Mouse (Mus musculus): ENCODE measurements around the gene Rcan2.

Gene Rcan2

GRCm38 (mm10) chr17:44020707-44021220 lies 219.6 kb downstream of the Rcan2 start:
- DNase-seq (ENCODE audit: low spot score) = no peak

- DNase-seq (ENCODE audit: low spot score) = no peak
Measured at GRCm38 (mm10) chr17:44023842-44024241, 222.7 kb downstream of the Rcan2 start.

- no peak for DNase-seq (ENCODE audit: low spot score)
Measured at GRCm38 (mm10) chr17:44025011-44025410, 223.9 kb downstream of the Rcan2 start.

DNA sequence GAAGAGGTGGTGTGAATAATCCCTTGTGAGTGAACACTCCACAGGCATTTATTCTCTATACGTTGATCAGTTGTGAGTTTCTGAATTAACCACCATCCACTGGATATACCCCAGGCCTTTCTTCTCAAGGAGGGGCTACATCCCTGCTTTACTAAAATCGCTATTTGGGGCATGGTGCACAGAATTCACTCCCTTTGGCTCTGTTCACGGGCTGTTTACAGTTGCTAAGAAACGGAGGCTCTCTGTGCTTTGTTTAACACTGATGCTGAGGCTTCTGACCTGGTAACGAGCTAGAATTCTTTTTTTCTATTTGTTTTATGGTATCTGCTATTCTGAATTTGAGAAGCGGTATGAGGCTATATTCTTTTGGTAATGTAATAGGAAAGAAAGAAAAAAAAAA lies 224.8 kb downstream of the Rcan2 start:
- DNase-seq (ENCODE audit: low spot score) = no peak

- DNase-seq (ENCODE audit: low spot score) = no peak
Measured at GRCm38 (mm10) chr17:44026378-44026777, 225.2 kb downstream of the Rcan2 start.

DNA sequence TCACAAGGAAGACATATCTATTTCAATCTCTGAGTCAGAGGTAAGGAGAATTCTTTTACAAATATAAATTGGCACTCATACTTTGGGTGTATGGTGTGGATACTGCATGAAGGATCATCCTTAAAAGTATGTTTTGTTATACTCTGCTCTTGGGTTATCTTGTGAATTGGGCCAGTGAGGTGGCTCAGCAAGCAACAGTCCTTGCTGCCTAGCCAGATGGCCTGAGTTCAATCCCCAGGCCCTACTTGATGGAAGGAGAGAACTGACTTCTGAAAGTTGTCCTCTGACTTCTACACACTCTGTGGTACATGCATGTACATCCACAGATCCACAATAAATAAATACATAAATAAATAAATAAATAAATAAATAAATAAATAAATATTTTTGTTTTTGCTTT lies 225.6 kb downstream of the Rcan2 start:
- no peak for DNase-seq (ENCODE audit: low spot score)

DNA sequence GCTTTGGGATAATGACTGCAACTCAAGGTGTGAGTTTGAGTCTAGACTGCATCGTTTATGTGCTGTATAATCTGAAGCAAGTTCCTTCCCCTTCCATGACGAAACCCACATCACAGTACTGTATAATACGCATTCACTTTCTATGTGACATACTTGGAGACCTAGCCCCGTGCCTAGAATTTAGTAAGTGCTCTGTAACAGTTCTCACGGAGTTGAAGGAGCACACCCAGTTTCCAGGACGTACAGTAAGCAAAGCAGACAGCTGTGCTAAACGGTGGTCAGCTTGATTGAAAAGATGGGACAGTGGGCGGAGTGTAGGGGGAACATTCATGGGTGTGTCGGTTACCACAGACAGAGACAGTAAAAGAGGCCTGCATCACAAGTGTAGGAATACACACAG lies 226.2 kb downstream of the Rcan2 start:
- no peak for DNase-seq (ENCODE audit: low spot score)

DNA sequence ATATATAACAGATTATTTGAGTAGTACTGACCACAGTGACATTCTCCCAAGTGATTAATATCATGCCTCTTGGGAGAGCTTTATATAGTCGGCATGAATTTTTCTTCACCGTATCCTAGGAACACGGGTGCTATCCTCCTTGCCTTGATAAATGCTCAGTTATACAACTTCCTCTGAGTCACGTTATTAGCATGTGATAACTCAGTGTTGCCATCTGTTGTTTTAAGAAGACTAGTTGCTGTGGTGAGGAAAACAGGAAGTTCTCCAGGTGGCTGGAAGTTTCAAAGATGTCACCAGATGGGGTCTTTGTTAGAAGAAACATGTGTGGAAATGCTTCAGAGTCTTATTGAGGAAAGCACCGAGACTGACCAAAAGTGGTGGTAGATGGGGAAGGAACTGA lies 228.5 kb downstream of the Rcan2 start:
- DNase-seq (ENCODE audit: low spot score) = no peak

GRCm38 (mm10) chr17:44030776-44031587 lies 229.8 kb downstream of the Rcan2 start:
- no peak for DNase-seq (ENCODE audit: low spot score)

GRCm38 (mm10) chr17:44035005-44035404 lies 233.9 kb downstream of the Rcan2 start:
- no peak for DNase-seq (ENCODE audit: low spot score)

DNA sequence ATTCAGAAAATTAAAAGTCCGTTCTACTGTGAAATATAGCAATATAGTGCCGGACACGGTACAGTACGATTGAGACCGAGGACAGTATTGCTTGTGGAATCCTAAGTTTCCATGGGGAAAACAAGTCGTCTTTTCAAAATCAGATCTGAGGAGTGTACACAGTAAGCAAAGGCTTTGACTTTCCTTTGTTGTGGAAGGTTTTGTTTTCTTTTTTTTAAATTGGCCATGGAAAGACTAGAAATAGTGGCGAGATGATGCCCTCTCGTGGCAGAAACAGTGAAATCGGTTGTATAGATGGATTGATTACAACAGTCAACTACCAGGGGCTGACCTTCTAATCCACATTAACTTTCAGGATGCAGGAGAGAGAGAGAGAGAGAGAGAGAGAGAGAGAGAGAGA lies 237.5 kb downstream of the Rcan2 start:
- DNase-seq (ENCODE audit: low spot score) = no peak

GRCm38 (mm10) chr17:44040449-44040848 lies 239.3 kb downstream of the Rcan2 start:
- DNase-seq (ENCODE audit: low spot score) = no peak

DNA sequence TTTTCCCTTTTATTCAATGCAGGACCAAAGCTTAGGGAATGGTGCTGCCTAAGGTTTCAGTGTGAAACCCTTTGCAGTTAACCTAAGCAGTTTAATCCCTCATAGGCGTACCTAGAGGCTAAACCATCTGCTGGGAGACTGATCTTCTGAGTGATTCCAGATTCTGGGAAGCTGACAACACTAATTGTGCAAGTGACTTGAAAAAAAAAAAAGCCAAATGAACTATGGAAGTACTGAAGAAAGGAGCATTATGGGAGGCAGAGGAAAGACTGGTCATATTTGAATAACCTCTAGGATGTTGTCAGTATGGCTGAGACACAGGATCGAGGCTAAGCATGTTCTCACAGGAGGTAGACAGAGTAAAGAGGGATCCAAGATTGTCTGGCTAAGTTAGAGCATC lies 241.2 kb downstream of the Rcan2 start:
- no peak for DNase-seq (ENCODE audit: low spot score)

GRCm38 (mm10) chr17:44042861-44043260 lies 241.7 kb downstream of the Rcan2 start:
- DNase-seq (ENCODE audit: low spot score) = no peak

DNA sequence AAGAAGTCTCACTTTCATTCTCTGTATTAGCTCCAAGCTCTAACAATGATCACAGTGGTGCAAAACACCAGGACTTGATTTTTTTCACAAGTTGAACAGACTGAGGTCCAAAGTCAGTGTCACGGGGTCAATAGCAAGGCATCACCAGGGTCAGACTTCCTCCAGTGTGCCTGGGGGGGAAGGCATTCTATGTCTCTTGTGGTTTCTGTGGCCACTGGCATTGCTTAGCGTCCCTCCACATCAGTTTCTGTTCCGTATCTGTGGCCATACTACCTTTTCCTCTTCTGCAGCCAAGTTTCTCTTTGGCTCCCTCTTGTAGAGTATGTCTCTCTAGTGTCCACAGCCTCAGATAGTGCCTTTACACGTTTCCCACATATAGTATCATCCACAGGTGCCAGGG lies 252.3 kb downstream of the Rcan2 start:
- no peak for DNase-seq (ENCODE audit: low spot score)

DNA sequence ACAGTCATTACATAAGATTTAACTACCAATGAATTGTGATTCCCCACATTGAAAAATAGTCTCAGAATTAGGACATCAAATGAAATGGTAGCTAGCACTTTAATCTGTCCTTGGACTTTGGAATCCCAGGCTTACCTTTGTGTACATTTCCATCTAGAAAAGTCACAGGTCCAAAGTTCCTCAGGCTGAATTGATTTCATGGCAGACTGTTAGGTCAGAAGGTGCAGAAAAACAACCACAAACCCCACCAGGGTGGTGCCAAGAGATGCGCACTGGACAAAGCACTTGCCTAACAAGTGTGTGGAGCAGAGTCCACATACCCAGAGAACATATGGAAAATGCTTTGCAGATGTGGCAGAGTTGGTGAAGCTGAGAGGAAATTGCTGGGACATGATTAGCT lies 256.0 kb downstream of the Rcan2 start:
- no peak for DNase-seq (ENCODE audit: low spot score)

DNA sequence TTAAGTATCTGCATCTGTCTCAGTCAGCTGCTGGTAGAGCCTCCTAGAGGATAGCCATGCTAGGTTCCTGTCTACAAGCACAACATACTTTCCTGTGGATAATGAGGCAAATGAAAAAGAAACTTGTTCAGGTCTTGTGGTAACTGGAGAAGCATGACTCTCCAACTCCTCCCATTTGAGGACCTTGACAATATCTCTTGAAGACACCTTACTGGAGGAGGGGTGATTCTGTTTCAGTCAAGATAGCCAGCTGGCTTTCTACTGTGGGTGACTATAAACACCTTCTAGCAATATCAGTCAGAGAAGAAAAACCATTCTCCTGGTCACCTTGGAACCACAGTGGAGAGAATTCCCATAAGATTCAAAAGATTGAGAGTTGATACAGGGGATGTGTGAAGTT lies 257.0 kb downstream of the Rcan2 start:
- no peak for DNase-seq (ENCODE audit: low spot score)

GRCm38 (mm10) chr17:44060781-44061180 lies 259.6 kb downstream of the Rcan2 start:
- DNase-seq (ENCODE audit: low spot score) = no peak

DNA sequence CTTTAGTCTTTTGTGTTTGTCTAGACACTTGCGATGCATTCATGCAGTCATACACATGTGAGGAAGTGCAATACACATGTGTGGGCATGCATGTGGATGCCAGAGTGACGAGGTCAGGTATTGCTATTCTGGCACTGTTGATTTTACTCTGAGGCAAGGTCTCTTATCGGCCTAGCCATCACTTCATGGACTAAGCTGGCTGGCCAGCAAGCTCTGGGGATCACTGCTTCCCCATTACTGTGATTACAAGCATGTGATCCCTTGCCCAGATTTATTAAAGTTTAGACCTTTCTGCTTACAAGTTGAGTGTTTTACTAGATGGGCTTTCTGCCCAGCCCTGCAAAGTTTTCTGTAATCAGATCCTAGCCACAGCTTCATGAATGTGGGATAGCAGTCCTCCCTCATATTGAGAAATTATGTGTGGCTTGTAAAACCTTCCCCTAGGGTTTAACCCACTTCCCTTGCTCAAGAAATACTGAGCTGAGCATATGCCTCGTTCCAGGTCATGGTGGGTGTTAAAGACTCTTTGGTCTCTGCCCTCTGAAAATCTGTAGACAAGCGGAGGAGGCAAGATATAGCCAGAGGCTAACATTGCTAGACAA lies 260.2 kb downstream of the Rcan2 start:
- no peak for DNase-seq (ENCODE audit: low spot score)

- DNase-seq (ENCODE audit: low spot score) = no peak
Measured at GRCm38 (mm10) chr17:44068876-44069275, 267.7 kb downstream of the Rcan2 start.

DNA sequence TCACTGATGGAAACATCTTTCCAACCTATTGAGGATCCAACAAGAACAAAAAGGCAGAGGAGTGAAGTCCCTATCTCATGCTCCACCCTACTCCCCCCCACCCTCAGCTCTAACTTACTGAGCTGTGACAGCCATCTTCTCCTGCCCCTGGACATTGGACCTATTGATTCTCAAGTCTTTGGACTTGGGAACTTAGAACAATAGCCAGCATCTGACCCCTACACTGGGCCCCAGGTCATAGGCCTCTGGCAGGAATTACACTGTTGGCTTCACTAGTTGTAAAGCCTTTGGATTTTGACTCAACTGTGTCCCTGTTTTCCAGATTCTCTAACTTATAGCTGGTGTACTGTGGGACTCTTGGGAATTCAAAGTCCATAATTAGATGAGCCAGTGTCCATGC lies 270.5 kb downstream of the Rcan2 start:
- DNase-seq (ENCODE audit: low spot score) = no peak

DNA sequence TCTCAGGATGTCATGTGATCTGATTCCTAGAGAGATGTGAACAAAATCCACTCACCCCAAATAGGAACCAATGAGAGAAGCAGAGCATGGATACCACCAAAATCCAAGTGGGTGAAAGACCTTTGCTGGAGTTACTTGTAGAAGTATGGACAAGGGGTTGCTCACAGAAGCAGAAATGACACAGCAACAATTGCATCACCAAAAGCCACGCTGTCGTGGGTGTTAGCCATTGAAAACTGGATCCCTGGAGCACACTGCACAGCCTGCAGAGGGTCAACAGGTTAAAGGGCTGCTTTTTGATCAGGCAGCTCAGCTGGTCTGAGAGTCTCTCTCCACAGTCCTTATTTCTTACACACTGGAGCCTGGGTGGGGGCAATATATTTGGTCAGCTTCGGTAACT lies 274.4 kb downstream of the Rcan2 start:
- no peak for DNase-seq (ENCODE audit: low spot score)

DNA sequence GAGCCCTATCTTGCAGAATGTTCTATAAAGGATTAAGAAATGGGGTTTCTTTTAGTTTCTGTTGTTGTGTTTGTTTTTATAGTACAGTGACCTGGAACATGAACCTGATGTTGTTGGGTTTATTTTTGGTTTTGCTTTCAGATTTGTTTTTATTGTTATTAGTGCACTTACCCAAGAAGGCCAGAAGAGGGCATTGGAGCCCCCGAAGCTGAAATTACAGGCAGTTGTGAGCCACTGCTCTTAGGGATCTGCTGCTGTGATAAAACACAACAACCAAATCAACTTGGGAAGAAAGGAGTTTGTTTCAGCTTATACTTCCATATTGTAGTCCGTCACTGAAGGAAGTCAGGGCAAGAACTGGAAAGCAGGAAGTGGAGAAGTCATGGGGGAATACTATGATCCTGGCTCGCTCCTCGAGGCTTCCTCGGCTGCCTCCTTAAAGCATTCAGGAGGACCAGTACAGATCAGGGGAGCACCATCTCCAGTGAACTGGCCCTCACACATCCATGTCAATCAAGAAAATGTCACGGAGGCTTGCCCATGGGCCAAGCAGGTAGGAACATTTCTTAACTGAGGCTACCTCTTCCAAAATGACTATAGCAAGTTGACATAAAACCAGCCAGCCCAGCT lies 275.0 kb downstream of the Rcan2 start:
- peak; percentile 41 for DNase-seq (ENCODE audit: low spot score)
